Mouse (Mus musculus) forebrain, embryonic 15.5 days (tissue): ENCODE measurements around the gene Fer. TPM values are rescaled to one million over a fixed set of nuclear protein-coding genes. Genes with fewer than 3 reads are reported as not detected.

Source experiments
- ATAC-seq: fragments of 200-750 bp; cut with Nextera tagmentation; replicated peaks from 2 replicates; pipeline ENCODE4 v1.8.0; 2017; ENCODE audit warnings: mild to moderate bottlenecking, moderate TSS enrichment, moderate library complexity
- H3K27ac ChIP-seq: fragments of 300-500 bp; sonication (generic); replicated peaks from 2 replicates; pipeline ENCODE4 v1.5.1; 2015; ENCODE audit warnings: mild to moderate bottlenecking, inconsistent platforms
- H3K27me3 ChIP-seq: fragments of 300-500 bp; sonication (generic); 2 replicates; pipeline ENCODE4 v1.6.1; 2015; ENCODE audit warnings: inconsistent platforms
- H3K36me3 ChIP-seq: fragments of 300-500 bp; sonication (generic); 2 replicates; pipeline ENCODE4 v1.6.1; 2015; ENCODE audit warnings: mild to moderate bottlenecking, inconsistent platforms
- H3K4me1 ChIP-seq: fragments of 300-500 bp; sonication (generic); 2 replicates; pipeline ENCODE4 v1.6.1; 2015; ENCODE audit warnings: inconsistent platforms
- H3K4me2 ChIP-seq: fragments of 300-500 bp; sonication (generic); replicated peaks from 2 replicates; pipeline ENCODE4 v1.6.1; 2015; ENCODE audit warnings: mild to moderate bottlenecking, inconsistent platforms
- H3K4me3 ChIP-seq: fragments of 300-500 bp; sonication (generic); 2 replicates; pipeline ENCODE4 v1.5.1; 2015; ENCODE audit warnings: mild to moderate bottlenecking, inconsistent platforms
- H3K9ac ChIP-seq: fragments of 300-500 bp; sonication (generic); replicated peaks from 2 replicates; pipeline ENCODE4 v1.6.1; 2015; ENCODE audit warnings: mild to moderate bottlenecking, inconsistent platforms
- H3K9me3 ChIP-seq: fragments of 300-500 bp; sonication (generic); 2 replicates; pipeline ENCODE4 v1.6.1; 2016; ENCODE audit warnings: inconsistent platforms
- WGBS: fragments of 180-500 bp; shearing (Covaris S2); methylation state at CpG from one replicate; pipeline ENCODE4 v1.1.7; 2015; ENCODE audit warnings: mixed read lengths; 5-methylcytosine and 5-hydroxymethylcytosine counted together
- polyA plus RNA-seq: library from polyadenylated mRNA; unstranded; fragments of >200 nt; fragmentation: Nextera tagmentation; extraction: Ambion mirVana; gene quantifications from 2 replicates; pipeline ENCODE4 v1.2.1, GENCODE M21; 2015

Fer gene
- polyA plus RNA-seq, 1 experiment from 2014 or later = 33.7 TPM

GRCm38 (mm10) chr17:63948811-63949210 lies 85.9 kb downstream of the Fer start:
- Histone ChIP-seq H3K4me3 (no peak overlapping the region), H3K9me3 (no peaks in the 10 kb centered on the region), H3K4me1 (no peaks in the 10 kb centered on the region), H3K4me2 (no peak overlapping the region), H3K9ac (no peak overlapping the region), H3K36me3 (no peaks in the 10 kb centered on the region), H3K27me3 (no peaks in the 10 kb centered on the region), H3K27ac (no peak overlapping the region)
- 76% methylated on average over 4 of the region's 4 CpGs for WGBS
- ATAC-seq = peak; percentile 55; the same call in 1 of the 2 replicates

- 84% methylated on average over 2 of the region's 2 CpGs for WGBS
- H3K27ac ChIP-seq = no peak overlapping the region
These were observed 88.6 kb downstream of the Fer start for GRCm38 (mm10) chr17:63951436-63951835.

GRCm38 (mm10) chr17:63967091-63967490 lies 104.2 kb downstream of the Fer start:
- Histone ChIP-seq H3K4me2 (no peak overlapping the region), H3K27me3 (no peaks in the 10 kb centered on the region), H3K4me1 (0 out of 2 replicates have a peak, but pooled peaks cover 3% of the 10 kb centered on the region), H3K9me3 (no peaks in the 10 kb centered on the region), H3K4me3 (no peak overlapping the region), H3K9ac (no peak overlapping the region), H3K36me3 (no peaks in the 10 kb centered on the region), H3K27ac (no peak overlapping the region)
- 91% methylated on average over 3 of the region's 3 CpGs for WGBS
- ATAC-seq = no peak

More at GRCm38 (mm10) chr17:63951436-63951835, 88.6 kb downstream of the Fer start:
- no peak overlapping the region for H3K4me2 ChIP-seq
- H3K4me3 ChIP-seq = no peak overlapping the region
- no peaks in the 10 kb centered on the region for H3K4me1 ChIP-seq
- no peaks in the 10 kb centered on the region for H3K27me3 ChIP-seq
- no peak for ATAC-seq
- no peaks in the 10 kb centered on the region for H3K9me3 ChIP-seq
- no peaks in the 10 kb centered on the region for H3K36me3 ChIP-seq
- no peak overlapping the region for H3K9ac ChIP-seq

GRCm38 (mm10) chr17:63969448-63969847 lies 106.6 kb downstream of the Fer start:
- Histone ChIP-seq H3K27me3 (no peaks in the 10 kb centered on the region), H3K27ac (no peak overlapping the region), H3K4me1 (0 out of 2 replicates have a peak, but pooled peaks cover 3% of the 10 kb centered on the region), H3K9me3 (no peaks in the 10 kb centered on the region), H3K9ac (no peak overlapping the region), H3K36me3 (no peaks in the 10 kb centered on the region), H3K4me2 (no peak overlapping the region), H3K4me3 (no peak overlapping the region)
- WGBS = 82% methylated on average over 10 of the region's 10 CpGs
- ATAC-seq = no peak

GRCm38 (mm10) chr17:63970239-63970638 lies 107.4 kb downstream of the Fer start:
- Histone ChIP-seq H3K4me1 (0 out of 2 replicates have a peak, but pooled peaks cover 3% of the 10 kb centered on the region), H3K27me3 (no peaks in the 10 kb centered on the region), H3K27ac (no peak overlapping the region), H3K9ac (no peak overlapping the region), H3K9me3 (no peaks in the 10 kb centered on the region), H3K4me3 (no peak overlapping the region), H3K36me3 (no peaks in the 10 kb centered on the region), H3K4me2 (no peak overlapping the region)
- 32% methylated on average over 5 of the region's 5 CpGs for WGBS
- no peak for ATAC-seq

GRCm38 (mm10) chr17:63970939-63971338 lies 108.1 kb downstream of the Fer start:
- 0 out of 2 replicates have a peak, but pooled peaks cover 3% of the 10 kb centered on the region for H3K4me1 ChIP-seq
- no peaks in the 10 kb centered on the region for H3K9me3 ChIP-seq
- no peak overlapping the region for H3K9ac ChIP-seq
- H3K4me2 ChIP-seq = no peak overlapping the region
- no peak overlapping the region for H3K4me3 ChIP-seq
- H3K36me3 ChIP-seq = no peaks in the 10 kb centered on the region
- H3K27ac ChIP-seq = no peak overlapping the region
- 95% methylated on average over 1 of the region's 1 CpGs for WGBS
- H3K27me3 ChIP-seq = no peaks in the 10 kb centered on the region
- no peak for ATAC-seq

- Histone ChIP-seq H3K4me3 (no peak overlapping the region), H3K27ac (no peak overlapping the region), H3K27me3 (no peaks in the 10 kb centered on the region), H3K4me1 (0 out of 2 replicates have a peak, but pooled peaks cover 3% of the 10 kb centered on the region), H3K9ac (no peak overlapping the region), H3K36me3 (no peaks in the 10 kb centered on the region), H3K4me2 (no peak overlapping the region), H3K9me3 (no peaks in the 10 kb centered on the region)
- no peak for ATAC-seq
- WGBS = 73% methylated on average over 4 of the region's 4 CpGs
These were observed 109.3 kb downstream of the Fer start for GRCm38 (mm10) chr17:63972181-63972580.

GRCm38 (mm10) chr17:63973806-63974205 lies 110.9 kb downstream of the Fer start:
- Histone ChIP-seq H3K9me3 (no peaks in the 10 kb centered on the region), H3K9ac (no peak overlapping the region), H3K4me2 (no peak overlapping the region), H3K36me3 (no peaks in the 10 kb centered on the region), H3K4me3 (no peak overlapping the region), H3K27ac (no peak overlapping the region), H3K4me1 (0 out of 2 replicates have a peak, but pooled peaks cover 3% of the 10 kb centered on the region), H3K27me3 (no peaks in the 10 kb centered on the region)
- no peak for ATAC-seq
- 70% methylated on average over 5 of the region's 5 CpGs for WGBS

GRCm38 (mm10) chr17:63974253-63974652 lies 111.4 kb downstream of the Fer start:
- 85% methylated on average over 5 of the region's 5 CpGs for WGBS
- no peaks in the 10 kb centered on the region for H3K27me3 ChIP-seq
- ATAC-seq = no peak
- no peak overlapping the region for H3K4me2 ChIP-seq
- 0 out of 2 replicates have a peak, but pooled peaks cover 3% of the 10 kb centered on the region for H3K4me1 ChIP-seq
- no peak overlapping the region for H3K4me3 ChIP-seq
- no peaks in the 10 kb centered on the region for H3K9me3 ChIP-seq
- H3K9ac ChIP-seq = no peak overlapping the region
- no peak overlapping the region for H3K27ac ChIP-seq
- H3K36me3 ChIP-seq = no peaks in the 10 kb centered on the region

- Histone ChIP-seq H3K4me2 (no peak overlapping the region), H3K36me3 (no peaks in the 10 kb centered on the region), H3K9ac (no peak overlapping the region), H3K4me1 (no peaks in the 10 kb centered on the region), H3K27ac (no peak overlapping the region), H3K4me3 (no peak overlapping the region), H3K27me3 (no peaks in the 10 kb centered on the region), H3K9me3 (no peaks in the 10 kb centered on the region)
- WGBS = 93% methylated on average over 4 of the region's 4 CpGs
- no peak for ATAC-seq
These were observed 116.1 kb downstream of the Fer start for GRCm38 (mm10) chr17:63978794-63979571.

- Histone ChIP-seq H3K27ac (no peak overlapping the region), H3K4me2 (no peak overlapping the region), H3K36me3 (no peaks in the 10 kb centered on the region), H3K9ac (no peak overlapping the region), H3K27me3 (no peaks in the 10 kb centered on the region), H3K4me1 (no peaks in the 10 kb centered on the region), H3K4me3 (no peak overlapping the region), H3K9me3 (no peaks in the 10 kb centered on the region)
- no peak for ATAC-seq
- WGBS = 95% methylated on average over 3 of the region's 3 CpGs
These were observed 117.3 kb downstream of the Fer start for GRCm38 (mm10) chr17:63980167-63980566.

GRCm38 (mm10) chr17:63988710-63989109 lies 125.8 kb downstream of the Fer start:
- WGBS = 81% methylated on average over 2 of the region's 2 CpGs
- Histone ChIP-seq H3K36me3 (no peaks in the 10 kb centered on the region), H3K27me3 (no peaks in the 10 kb centered on the region), H3K9me3 (no peaks in the 10 kb centered on the region), H3K27ac (no peak overlapping the region), H3K9ac (no peak overlapping the region), H3K4me1 (no peaks in the 10 kb centered on the region), H3K4me2 (no peak overlapping the region), H3K4me3 (no peak overlapping the region)
- ATAC-seq = no peak

GRCm38 (mm10) chr17:63991160-63991559 lies 128.3 kb downstream of the Fer start:
- WGBS = 93% methylated on average over 3 of the region's 3 CpGs
- Histone ChIP-seq H3K27me3 (no peaks in the 10 kb centered on the region), H3K9ac (no peak overlapping the region), H3K4me3 (no peak overlapping the region), H3K9me3 (no peaks in the 10 kb centered on the region), H3K4me1 (no peaks in the 10 kb centered on the region), H3K4me2 (no peak overlapping the region), H3K36me3 (no peaks in the 10 kb centered on the region), H3K27ac (no peak overlapping the region)
- ATAC-seq = no peak
